Mouse (Mus musculus) limb, embryonic 10.5 days (tissue): Measurements from ENCODE around the gene 4933428G20Rik. TPM values are rescaled to one million over a fixed set of nuclear protein-coding genes. Genes with fewer than 3 reads are reported as not detected.
A peak's percentile ranks its signal among the peaks of the same experiment; 100 is the strongest.

Source experiments
- DNase-seq: peaks from one replicate; pipeline ENCODE4 v3.0.0-alpha.2; 2017; ENCODE audit warnings: low spot score
- H3K27ac ChIP-seq: fragments of 300-500 bp; sonication (generic); 2 replicates; pipeline ENCODE4 v1.5.1; 2016; ENCODE audit warnings: mild to moderate bottlenecking
- H3K27me3 ChIP-seq: fragments of 300-500 bp; sonication (generic); 2 replicates; pipeline ENCODE4 v1.6.1; 2016; ENCODE audit warnings: low read depth, mild to moderate bottlenecking; ENCODE audit not compliant: poor library complexity, severe bottlenecking
- H3K36me3 ChIP-seq: fragments of 300-500 bp; sonication (generic); 2 replicates; pipeline ENCODE4 v1.6.1; 2016; ENCODE audit warnings: mild to moderate bottlenecking, moderate library complexity
- H3K4me1 ChIP-seq: fragments of 300-500 bp; sonication (generic); 2 replicates; pipeline ENCODE4 v1.6.1; 2016
- H3K4me3 ChIP-seq: fragments of 300-500 bp; sonication (generic); 2 replicates; pipeline ENCODE4 v1.5.1; 2016; ENCODE audit warnings: mild to moderate bottlenecking, moderate library complexity
- H3K9me3 ChIP-seq: fragments of 300-500 bp; sonication (generic); replicated peaks from 2 replicates; pipeline ENCODE4 v1.6.1; 2016; ENCODE audit warnings: mild to moderate bottlenecking
- WGBS: fragments of 180-500 bp; shearing (Covaris S2); methylation state at CpG from one replicate; pipeline ENCODE4 v1.1.7; 2016; 5-methylcytosine and 5-hydroxymethylcytosine counted together
- polyA plus RNA-seq: library from polyadenylated mRNA; unstranded; fragments of >200 nt; fragmentation: Nextera tagmentation; extraction: Ambion mirVana; gene quantifications from 2 replicates; pipeline ENCODE4 v1.2.1, GENCODE M21; 2016

4933428G20Rik gene
- polyA plus RNA-seq, result 0.49 and 0.54 TPM in 2 replicates

DNA sequence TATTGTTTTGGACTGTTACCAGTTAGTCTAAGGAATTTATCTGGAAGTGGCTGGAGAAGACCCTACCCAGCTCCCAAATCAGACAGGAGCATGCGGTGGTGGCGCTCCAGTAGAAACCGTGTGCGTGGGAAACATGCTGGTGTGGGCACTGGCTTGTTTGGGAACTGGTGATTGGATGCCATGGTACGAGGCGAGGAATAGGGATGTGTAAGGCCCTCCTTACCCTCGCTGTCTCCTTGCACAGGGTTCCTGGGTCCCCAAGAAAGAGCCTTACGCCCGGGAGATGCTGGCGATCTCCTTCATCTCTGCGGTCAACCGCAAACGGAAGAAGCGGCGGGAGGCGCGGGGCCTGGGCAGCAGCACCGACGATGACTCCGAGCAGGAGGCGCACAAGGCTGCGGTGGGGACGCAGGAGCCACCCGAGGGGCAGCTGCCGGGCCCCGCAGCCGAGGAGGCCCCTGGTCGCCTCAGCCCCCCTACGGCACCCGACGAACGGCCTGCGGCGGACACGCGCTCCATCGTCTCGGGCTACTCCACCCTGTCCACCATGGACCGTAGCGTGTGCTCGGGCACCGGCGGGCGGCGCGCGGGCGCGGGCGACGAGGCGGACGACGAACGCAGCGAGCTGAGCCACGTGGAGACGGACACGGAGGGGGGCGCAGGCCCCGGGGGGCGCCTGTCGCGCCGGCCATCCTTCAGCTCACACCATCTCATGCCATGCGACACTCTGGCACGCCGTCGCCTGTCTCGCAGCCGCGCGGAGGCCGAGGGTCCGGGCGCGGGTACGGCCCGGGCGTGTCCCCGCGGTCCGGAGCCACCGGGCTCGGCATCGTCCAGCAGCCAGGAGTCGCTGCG is at the start of gene 4933428G20Rik:
TSS of gene 4933428G20Rik (minus strand) at position 476 of the 855 bp plus-strand sequence.
- peak; percentile 57 for DNase-seq
- Histone ChIP-seq H3K9me3 (no peaks in the 10 kb centered on the region), H3K36me3 (peaks cover 35% of the 10 kb centered on the region), H3K4me1 (peaks cover 31% of the 10 kb centered on the region), H3K27ac (peak within 1 kb of the TSS; percentile 59), H3K4me3 (peak within 1 kb of the TSS; percentile 54), H3K27me3 (peaks cover 75% of the 10 kb centered on the region)
- 5% methylated on average over 88 of the region's 88 CpGs for WGBS

DNA sequence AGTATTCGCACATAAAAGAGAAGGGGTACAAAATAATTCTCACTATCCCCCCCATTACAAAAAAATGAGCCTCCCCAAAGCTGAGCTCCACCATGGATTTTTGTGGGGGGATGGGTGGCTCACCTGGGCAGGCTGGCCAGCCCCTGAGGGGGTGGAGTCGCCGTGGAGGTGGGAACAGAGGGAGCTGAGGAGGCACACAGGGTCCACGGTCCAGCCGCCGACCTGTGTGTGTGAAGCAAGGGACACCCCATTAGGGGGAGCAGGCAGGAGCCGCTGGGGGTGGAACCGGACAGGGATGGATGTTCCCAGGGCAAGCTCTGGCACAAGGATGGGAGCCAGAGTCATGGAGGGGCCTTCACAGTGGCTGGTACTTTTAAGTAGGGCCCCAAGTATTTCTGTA is 48.6 kb upstream of the 4933428G20Rik start:
- H3K9me3 ChIP-seq, result no peaks in the 10 kb centered on the region
- H3K27ac ChIP-seq, result no peak overlapping the region
- no peaks in the 10 kb centered on the region for H3K36me3 ChIP-seq
- no peak for DNase-seq
- H3K4me3 ChIP-seq, result no peak overlapping the region
- WGBS, result 38% methylated on average over 8 of the region's 8 CpGs
- peaks cover 47% of the 10 kb centered on the region for H3K4me1 ChIP-seq
- peaks cover 100% of the 10 kb centered on the region for H3K27me3 ChIP-seq

DNA sequence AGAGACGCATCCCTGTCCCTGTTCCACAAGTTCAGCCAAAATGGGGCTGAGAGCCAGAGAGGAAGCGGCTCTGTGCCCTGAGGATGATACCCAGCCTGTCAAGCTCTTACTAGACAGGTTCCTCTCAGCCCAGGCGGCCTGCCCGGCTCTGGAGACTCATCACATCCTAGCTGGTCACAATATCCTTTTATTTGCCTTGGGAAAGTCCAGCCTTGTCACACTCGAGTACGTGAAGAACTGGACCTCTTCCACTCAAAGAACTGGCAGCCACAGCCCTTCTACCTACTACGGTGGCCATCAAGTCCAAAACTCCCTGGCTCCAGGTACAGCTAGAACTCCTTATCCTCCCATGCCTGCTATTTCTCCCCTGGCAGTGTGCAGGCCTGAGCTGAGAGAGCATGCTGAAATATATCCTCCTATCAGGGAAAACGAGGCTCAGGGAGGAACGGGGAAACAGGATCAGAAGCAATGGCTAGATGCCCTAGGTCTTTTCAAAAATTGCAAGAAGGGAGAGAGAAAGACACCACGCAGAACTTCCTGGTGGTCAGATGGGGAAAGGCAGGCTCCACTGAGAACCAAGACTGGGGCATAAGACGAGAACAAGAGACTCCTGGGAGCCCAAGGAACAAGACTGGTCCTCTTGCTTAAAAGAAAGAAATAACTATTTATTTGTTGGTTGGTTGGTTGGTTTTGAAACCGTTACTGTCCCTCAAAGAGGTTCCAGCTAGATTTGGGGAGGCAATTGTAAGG is 48.0 kb upstream of the 4933428G20Rik start:
- Histone ChIP-seq H3K27ac (no peak overlapping the region), H3K36me3 (no peaks in the 10 kb centered on the region), H3K27me3 (peaks cover 100% of the 10 kb centered on the region), H3K4me1 (peaks cover 47% of the 10 kb centered on the region), H3K9me3 (no peaks in the 10 kb centered on the region), H3K4me3 (no peak overlapping the region)
- DNase-seq, result no peak
- 65% methylated on average over 12 of the region's 12 CpGs for WGBS

- H3K36me3 ChIP-seq, result no peaks in the 10 kb centered on the region
- H3K27me3 ChIP-seq, result peaks cover 100% of the 10 kb centered on the region
- H3K4me3 ChIP-seq, result peak overlapping the region; percentile 72
- no peaks in the 10 kb centered on the region for H3K9me3 ChIP-seq
- peaks cover 46% of the 10 kb centered on the region for H3K4me1 ChIP-seq
- under 1% methylated on average over 69 of the region's 73 CpGs for WGBS
- peak overlapping the region; percentile 72 for H3K27ac ChIP-seq
- DNase-seq, result peak; percentile 80
Measured at GRCm38 (mm10) chr11:97546804-97547411, 46.8 kb upstream of the 4933428G20Rik start.

DNA sequence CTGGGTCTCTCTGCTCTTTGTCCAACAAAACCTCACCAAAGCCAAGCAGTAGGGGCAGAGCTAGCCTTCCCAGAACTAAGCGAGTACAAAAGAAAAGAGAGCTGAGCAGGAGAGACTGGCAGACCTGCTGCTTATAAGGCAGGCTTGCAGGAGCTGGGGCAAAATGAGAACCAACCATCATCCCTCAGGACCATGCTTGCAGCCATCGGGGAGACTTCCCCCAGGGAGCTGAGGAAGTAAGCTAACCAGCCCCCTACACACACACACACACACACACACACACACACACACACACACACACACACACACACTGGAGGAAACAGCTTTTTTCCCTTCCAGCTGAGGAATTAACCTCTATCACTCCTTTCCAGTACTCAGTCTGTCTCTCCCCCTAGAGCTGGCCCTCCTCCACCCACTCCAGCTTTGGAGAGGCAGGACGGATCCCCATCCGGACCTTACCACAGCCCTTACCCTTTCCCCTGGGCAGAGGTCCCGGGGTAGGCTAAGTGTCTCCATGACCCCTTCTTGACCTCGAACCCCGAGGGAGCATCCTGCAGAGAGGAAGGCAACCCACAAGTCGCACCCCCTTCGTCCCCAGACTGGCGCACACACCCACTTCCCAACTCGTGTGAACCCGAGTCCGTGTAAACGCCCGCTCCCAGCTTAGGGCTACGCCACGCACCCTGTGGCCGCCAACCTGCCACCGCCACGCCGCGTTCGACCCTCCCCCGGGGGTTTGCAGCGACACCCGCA is 45.8 kb upstream of the 4933428G20Rik start:
- Histone ChIP-seq H3K36me3 (no peaks in the 10 kb centered on the region), H3K4me1 (peaks cover 39% of the 10 kb centered on the region), H3K27me3 (peaks cover 100% of the 10 kb centered on the region), H3K9me3 (no peaks in the 10 kb centered on the region), H3K4me3 (peak overlapping the region; percentile 72), H3K27ac (peak overlapping the region; percentile 72)
- 2% methylated on average over 26 of the region's 26 CpGs for WGBS
- DNase-seq, result no peak

GRCm38 (mm10) chr11:97543883-97544282 is 43.7 kb upstream of the 4933428G20Rik start:
- Histone ChIP-seq H3K4me3 (no peak overlapping the region), H3K36me3 (no peaks in the 10 kb centered on the region), H3K27me3 (peaks cover 100% of the 10 kb centered on the region), H3K27ac (no peak overlapping the region), H3K9me3 (no peaks in the 10 kb centered on the region), H3K4me1 (peaks cover 45% of the 10 kb centered on the region)
- 85% methylated on average over 9 of the region's 9 CpGs for WGBS
- no peak for DNase-seq

DNA sequence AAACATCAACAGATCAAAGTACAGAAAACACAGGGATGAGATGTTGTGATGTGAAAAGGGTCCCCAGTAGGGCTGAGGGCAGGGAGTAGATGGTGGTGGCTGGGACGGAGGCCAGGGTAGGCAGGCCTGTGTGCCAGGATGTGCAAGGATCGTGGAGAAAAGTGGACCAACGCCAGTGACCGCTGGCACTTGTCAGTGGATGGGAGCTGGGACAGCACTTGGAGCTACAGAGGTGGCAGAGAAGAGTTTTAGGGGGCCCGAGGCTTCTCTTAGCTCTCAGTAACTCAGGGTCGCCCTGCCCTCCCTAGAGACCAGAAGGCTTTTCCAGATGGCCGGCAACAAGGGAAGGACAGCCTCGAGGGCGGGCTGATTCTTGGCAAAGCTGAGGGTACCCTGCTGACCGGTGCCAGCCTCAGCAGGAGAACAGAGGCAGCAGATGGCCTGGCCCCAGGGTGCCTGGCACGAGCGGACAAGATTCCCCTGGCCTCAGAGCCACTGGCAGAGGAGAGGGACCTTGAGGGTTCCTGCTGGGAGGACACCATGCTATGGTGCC is 43.1 kb upstream of the 4933428G20Rik start:
- 64% methylated on average over 12 of the region's 12 CpGs for WGBS
- Histone ChIP-seq H3K4me3 (no peak overlapping the region), H3K27ac (no peak overlapping the region), H3K4me1 (peaks cover 45% of the 10 kb centered on the region), H3K27me3 (peaks cover 100% of the 10 kb centered on the region), H3K36me3 (no peaks in the 10 kb centered on the region), H3K9me3 (no peaks in the 10 kb centered on the region)
- DNase-seq, result no peak

GRCm38 (mm10) chr11:97542171-97543150 is 42.3 kb upstream of the 4933428G20Rik start:
- no peak for DNase-seq
- WGBS, result 74% methylated on average over 22 of the region's 22 CpGs
- Histone ChIP-seq H3K27me3 (peaks cover 100% of the 10 kb centered on the region), H3K4me1 (peaks cover 41% of the 10 kb centered on the region), H3K4me3 (no peak overlapping the region), H3K27ac (peak overlapping the region; percentile 17; the same call in 1 of the 2 replicates), H3K9me3 (no peaks in the 10 kb centered on the region), H3K36me3 (no peaks in the 10 kb centered on the region)

GRCm38 (mm10) chr11:97540604-97541003 is 40.5 kb upstream of the 4933428G20Rik start:
- peaks cover 40% of the 10 kb centered on the region for H3K4me1 ChIP-seq
- 74% methylated on average over 3 of the region's 3 CpGs for WGBS

GRCm38 (mm10) chr11:97540136-97540535 is 40.0 kb upstream of the 4933428G20Rik start:
- no peak overlapping the region for H3K27ac ChIP-seq
- H3K4me1 ChIP-seq, result peaks cover 42% of the 10 kb centered on the region
- DNase-seq, result no peak
- 70% methylated on average over 3 of the region's 3 CpGs for WGBS
- H3K4me3 ChIP-seq, result no peak overlapping the region
- no peaks in the 10 kb centered on the region for H3K9me3 ChIP-seq
- peaks cover 100% of the 10 kb centered on the region for H3K27me3 ChIP-seq
- H3K36me3 ChIP-seq, result no peaks in the 10 kb centered on the region

More at GRCm38 (mm10) chr11:97540604-97541003, 40.5 kb upstream of the 4933428G20Rik start:
- Histone ChIP-seq H3K4me3 (no peak overlapping the region), H3K9me3 (no peaks in the 10 kb centered on the region), H3K36me3 (no peaks in the 10 kb centered on the region), H3K27me3 (peaks cover 100% of the 10 kb centered on the region), H3K27ac (no peak overlapping the region)
- DNase-seq, result no peak

GRCm38 (mm10) chr11:97539622-97540021 is 39.5 kb upstream of the 4933428G20Rik start:
- Histone ChIP-seq H3K36me3 (no peaks in the 10 kb centered on the region), H3K27me3 (peaks cover 100% of the 10 kb centered on the region), H3K27ac (no peak overlapping the region), H3K4me1 (peaks cover 47% of the 10 kb centered on the region), H3K9me3 (no peaks in the 10 kb centered on the region), H3K4me3 (no peak overlapping the region)
- DNase-seq, result no peak
- WGBS, result 76% methylated on average over 5 of the region's 5 CpGs
